ENCODE assay signal across 8 mouse cellular contexts in the genomic region with DNA sequence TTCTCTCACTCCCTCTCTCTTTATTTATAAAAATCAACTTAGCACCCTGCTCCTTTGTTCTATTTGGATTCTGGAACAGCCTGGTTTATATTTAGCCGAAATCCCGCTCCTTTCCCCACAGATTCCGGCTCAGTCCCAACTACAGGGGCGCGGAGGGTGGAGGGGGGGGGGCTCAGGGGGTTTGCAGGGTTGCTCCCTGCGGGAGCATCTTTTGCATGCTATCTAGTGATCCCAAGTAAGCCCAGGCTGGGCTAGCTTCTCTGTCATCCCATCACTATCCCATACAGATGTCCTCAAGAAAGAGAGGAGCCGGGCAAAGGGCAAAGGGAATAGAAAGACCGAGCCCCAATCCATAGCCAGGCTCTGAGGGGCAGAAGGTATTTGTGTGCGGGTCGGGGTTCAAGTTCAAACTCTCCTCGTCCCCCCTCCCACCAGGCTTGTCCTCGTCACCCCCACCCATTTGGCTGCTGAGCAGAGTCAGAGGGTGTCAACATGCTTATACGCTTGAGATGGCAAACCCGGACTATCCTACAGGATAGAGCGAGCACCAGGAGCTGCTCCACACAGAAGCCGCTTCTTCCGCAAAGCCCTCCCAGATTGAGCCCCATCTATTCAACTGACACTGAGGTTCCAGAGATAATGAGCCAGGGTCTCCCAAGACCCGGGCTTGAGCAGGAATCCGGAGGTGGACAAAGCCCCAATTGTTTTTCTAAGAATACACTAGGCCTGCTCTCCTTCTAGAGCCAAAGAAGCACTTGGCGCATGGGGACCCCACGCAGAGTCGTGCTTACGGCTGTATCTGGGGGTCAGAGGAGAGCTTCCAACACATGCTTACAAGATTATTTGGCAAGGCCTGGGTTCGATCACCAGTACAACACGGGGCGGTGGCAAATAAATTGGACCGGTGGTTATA. TPM values are rescaled to one million over a fixed set of nuclear protein-coding genes. Genes with fewer than 3 reads are reported as not detected.
DNase-seq lines count a peak whose midpoint lies in the region; ATAC-seq and TF ChIP-seq lines count a peak whose summit lies in the region.

No protein-coding gene starts in this region.

- peak; percentile 54; the same call in 1 of the 2 replicates for ATAC-seq in kidney, embryonic 14.5 days (ENCODE audit: low FRiP score, low TSS enrichment)
- peak; percentile 32; the same call in 1 of the 2 replicates for ATAC-seq in embryonic facial prominence, embryonic 14.5 days (ENCODE audit: low read depth)
- 0 out of 2 replicates have a peak, but pooled peaks have one; percentile 51 for ATAC-seq in hindbrain, embryonic 14.5 days (ENCODE audit: low FRiP score)
- peak; percentile 41; the same call in 1 of the 2 replicates for ATAC-seq in midbrain, postnatal 0 days (ENCODE audit: low FRiP score)

- H3K27me3 ChIP-seq in kidney, embryonic 14.5 days (ENCODE audit: control insufficient read depth, insufficient read depth, low read length) = peaks cover 2% of the 10 kb centered on the region; the same call in 1 of the 2 replicates
- H3K27me3 ChIP-seq in embryonic facial prominence, embryonic 14.5 days (replicated peaks; ENCODE audit: control insufficient read depth, insufficient read depth, low read length) = peaks cover 7% of the 10 kb centered on the region; the same call in 1 of the 2 replicates
- peaks cover 5% of the 10 kb centered on the region; the same call in 1 of the 2 replicates for H3K27me3 ChIP-seq in hindbrain, embryonic 14.5 days (ENCODE audit: control insufficient read depth, insufficient read depth, low read length)
- no peaks in the 10 kb centered on the region for H3K27me3 ChIP-seq in midbrain, postnatal 0 days (ENCODE audit: insufficient read depth, low read length)

- peaks cover 4% of the 10 kb centered on the region; the same call in 1 of the 2 replicates for H3K4me1 ChIP-seq in kidney, embryonic 14.5 days (ENCODE audit: control insufficient read depth, insufficient read depth, low read length)
- peaks cover 6% of the 10 kb centered on the region; the same call in 1 of the 2 replicates for H3K4me1 ChIP-seq in embryonic facial prominence, embryonic 14.5 days (ENCODE audit: control insufficient read depth, insufficient read depth, low read length)
- H3K4me1 ChIP-seq in hindbrain, embryonic 14.5 days (replicated peaks; ENCODE audit: control insufficient read depth, insufficient read depth, low read length) = peaks cover 5% of the 10 kb centered on the region; the same call in 1 of the 2 replicates
- H3K4me1 ChIP-seq in midbrain, postnatal 0 days (ENCODE audit: insufficient read depth, low read length) = no peaks in the 10 kb centered on the region

- H3K9ac ChIP-seq in kidney, embryonic 14.5 days (ENCODE audit: low read depth, low read length) = peak overlapping the region; percentile 65
- H3K9ac ChIP-seq in embryonic facial prominence, embryonic 14.5 days (ENCODE audit: low read depth, low read length) = peak overlapping the region; percentile 60
- H3K9ac ChIP-seq in hindbrain, embryonic 14.5 days = peak overlapping the region; percentile 67
- peak overlapping the region; percentile 74 for H3K9ac ChIP-seq in midbrain, postnatal 0 days (replicated peaks; ENCODE audit: low read length, poor library complexity, severe bottlenecking)

- peak overlapping the region; percentile 42 for H3K4me3 ChIP-seq in kidney, embryonic 14.5 days (ENCODE audit: low read length)
- H3K4me3 ChIP-seq in embryonic facial prominence, embryonic 14.5 days (ENCODE audit: low read depth, low read length) = peak overlapping the region; percentile 40
- H3K4me3 ChIP-seq in hindbrain, embryonic 14.5 days (replicated peaks; ENCODE audit: low read length) = peak overlapping the region; percentile 39
- peak overlapping the region; percentile 42 for H3K4me3 ChIP-seq in midbrain, postnatal 0 days (ENCODE audit: low read depth, low read length)

- no peak overlapping the region for H3K27ac ChIP-seq in kidney, embryonic 14.5 days (ENCODE audit: low read depth, low read length)
- H3K27ac ChIP-seq in embryonic facial prominence, embryonic 14.5 days (replicated peaks; ENCODE audit: low read depth, low read length) = no peak overlapping the region
- H3K27ac ChIP-seq in hindbrain, embryonic 14.5 days = peak overlapping the region; percentile 63
- peak overlapping the region; percentile 62 for H3K27ac ChIP-seq in midbrain, postnatal 0 days (ENCODE audit: low read depth, low read length)

- no peaks in the 10 kb centered on the region for H3K36me3 ChIP-seq in kidney, embryonic 14.5 days (ENCODE audit: control insufficient read depth, insufficient read depth, low read length)
- H3K36me3 ChIP-seq in embryonic facial prominence, embryonic 14.5 days (ENCODE audit: control insufficient read depth, insufficient read depth, low read length) = no peaks in the 10 kb centered on the region
- H3K36me3 ChIP-seq in hindbrain, embryonic 14.5 days (replicated peaks; ENCODE audit: control insufficient read depth, insufficient read depth) = no peaks in the 10 kb centered on the region
- H3K36me3 ChIP-seq in midbrain, postnatal 0 days (ENCODE audit: insufficient read depth, low read length) = no peaks in the 10 kb centered on the region

- WGBS in kidney, embryonic 14.5 days = 27% methylated on average over 27 of the region's 27 CpGs
- WGBS in embryonic facial prominence, embryonic 14.5 days = 21% methylated on average over 27 of the region's 27 CpGs
- WGBS in hindbrain, embryonic 14.5 days = 14% methylated on average over 27 of the region's 27 CpGs
- WGBS in midbrain, postnatal 0 days = 15% methylated on average over 27 of the region's 27 CpGs

- no peaks in the 10 kb centered on the region for H3K9me3 ChIP-seq in kidney, embryonic 14.5 days (ENCODE audit: control insufficient read depth, low read length)
- no peaks in the 10 kb centered on the region for H3K9me3 ChIP-seq in embryonic facial prominence, embryonic 14.5 days (ENCODE audit: control insufficient read depth, low read length)
- H3K9me3 ChIP-seq in hindbrain, embryonic 14.5 days (ENCODE audit: control insufficient read depth, low read length) = no peaks in the 10 kb centered on the region
- no peaks in the 10 kb centered on the region for H3K9me3 ChIP-seq in midbrain, postnatal 0 days (ENCODE audit: low read length)

- no peak for TF ChIP-seq CTCF in midbrain, postnatal 0 days (IDR thresholded peaks at IDR 0.05)

- DNase-seq in kidney, adult 9 months = no peak
- no peak for DNase-seq in embryonic facial prominence, embryonic 14.5 days (ENCODE audit: low spot score)
- DNase-seq in hindbrain, embryonic 14.5 days (ENCODE audit: low spot score) = no peak
- no peak for DNase-seq in midbrain, postnatal 0 days (ENCODE audit: low spot score)
- no peak for DNase-seq in natural killer cell, adult 2 months (ENCODE audit: low spot score in 2 of 2)
- no peak for DNase-seq in ovary, adult 18-20 months (ENCODE audit: low spot score)
- DNase-seq in ovary, postnatal 14 days (ENCODE audit: low spot score) = no peak

- peak overlapping the region; percentile 71 for H3K4me2 ChIP-seq in kidney, embryonic 14.5 days (replicated peaks; ENCODE audit: low read depth, low read length)
- H3K4me2 ChIP-seq in embryonic facial prominence, embryonic 14.5 days (ENCODE audit: low read depth, low read length) = peak overlapping the region; percentile 76
- H3K4me2 ChIP-seq in hindbrain, embryonic 14.5 days (replicated peaks) = peak overlapping the region; percentile 63
- H3K4me2 ChIP-seq in midbrain, postnatal 0 days (ENCODE audit: low read depth, low read length, poor library complexity, severe bottlenecking) = peak overlapping the region; percentile 68

RNA-seq across cellular contexts. Expression of a gene that starts 20.1 kb away (rescaled TPM):
- 116 and 120 TPM in 2 replicates for polyA plus RNA-seq in kidney, embryonic 14.5 days (2014; fragmentation: Nextera tagmentation; extraction: Ambion mirVana)
- 82.6 and 95.5 TPM in 2 replicates for polyA plus RNA-seq in embryonic facial prominence, embryonic 14.5 days (2014; fragmentation: Nextera tagmentation; extraction: Ambion mirVana)
- 107 and 114 TPM in 2 replicates for polyA plus RNA-seq in hindbrain, embryonic 14.5 days (2014; fragmentation: Nextera tagmentation; extraction: Ambion mirVana)
- total RNA-seq in midbrain, postnatal 0 days (2014; rRNA removed) = 33.2 and 41.5 TPM in 2 replicates
- 95.5 and 101 TPM in 2 replicates for polyA plus RNA-seq in midbrain, postnatal 0 days (2015; fragmentation: Nextera tagmentation; extraction: Ambion mirVana)

RNA-seq across cellular contexts. Expression of a gene that starts 21.3 kb away (rescaled TPM):
- 2.0 and 2.4 TPM in 2 replicates for polyA plus RNA-seq in kidney, embryonic 14.5 days (2014; fragmentation: Nextera tagmentation; extraction: Ambion mirVana)
- 2.7 and 3.1 TPM in 2 replicates for polyA plus RNA-seq in embryonic facial prominence, embryonic 14.5 days (2014; fragmentation: Nextera tagmentation; extraction: Ambion mirVana)
- 17.7 and 22.8 TPM in 2 replicates for polyA plus RNA-seq in hindbrain, embryonic 14.5 days (2014; fragmentation: Nextera tagmentation; extraction: Ambion mirVana)
- 15.5 and 29.8 TPM in 2 replicates for total RNA-seq in midbrain, postnatal 0 days (2014; rRNA removed)
- polyA plus RNA-seq in midbrain, postnatal 0 days (2015; fragmentation: Nextera tagmentation; extraction: Ambion mirVana) = 11.1 and 12.7 TPM in 2 replicates

RNA-seq across cellular contexts. Expression of a gene that starts 57.2 kb away (rescaled TPM):
- 81.9 TPM in 2 replicates for polyA plus RNA-seq in kidney, embryonic 14.5 days (2014; fragmentation: Nextera tagmentation; extraction: Ambion mirVana)
- 77.2 and 79.1 TPM in 2 replicates for polyA plus RNA-seq in embryonic facial prominence, embryonic 14.5 days (2014; fragmentation: Nextera tagmentation; extraction: Ambion mirVana)
- polyA plus RNA-seq in hindbrain, embryonic 14.5 days (2014; fragmentation: Nextera tagmentation; extraction: Ambion mirVana) = 101 and 113 TPM in 2 replicates
- 103 and 118 TPM in 2 replicates for total RNA-seq in midbrain, postnatal 0 days (2014; rRNA removed)
- polyA plus RNA-seq in midbrain, postnatal 0 days (2015; fragmentation: Nextera tagmentation; extraction: Ambion mirVana) = 154 and 158 TPM in 2 replicates

RNA-seq across cellular contexts. Expression of a gene that starts 57.5 kb away (rescaled TPM):
- 57.8 and 75.5 TPM in 2 replicates for polyA plus RNA-seq in kidney, embryonic 14.5 days (2014; fragmentation: Nextera tagmentation; extraction: Ambion mirVana)
- polyA plus RNA-seq in embryonic facial prominence, embryonic 14.5 days (2014; fragmentation: Nextera tagmentation; extraction: Ambion mirVana) = 69.8 and 72.9 TPM in 2 replicates
- 21.0 and 26.4 TPM in 2 replicates for polyA plus RNA-seq in hindbrain, embryonic 14.5 days (2014; fragmentation: Nextera tagmentation; extraction: Ambion mirVana)
- 61.7 and 64.6 TPM in 2 replicates for total RNA-seq in midbrain, postnatal 0 days (2014; rRNA removed)
- polyA plus RNA-seq in midbrain, postnatal 0 days (2015; fragmentation: Nextera tagmentation; extraction: Ambion mirVana) = 11.4 and 16.2 TPM in 2 replicates

Comparison
In these comparisons a context has a peak if more than half of its experiments do, and no peak if none do; other contexts are left out.
1. H3K27ac ChIP-seq: peak in hindbrain, embryonic 14.5 days (single experiment) and midbrain, postnatal 0 days (single experiment); none in kidney, embryonic 14.5 days (single experiment) and embryonic facial prominence, embryonic 14.5 days (single experiment).
2. Peak in every context shown above with its lines, with median percentiles within 50 percentile points of each other: ATAC-seq, H3K4me2 ChIP-seq, H3K4me3 ChIP-seq and H3K9ac ChIP-seq.